Mouse (Mus musculus) layer of hippocampus, postnatal 25 days (tissue): ENCODE measurements around the gene Nav1. TPM values are rescaled to one million over a fixed set of nuclear protein-coding genes. Genes with fewer than 3 reads are reported as not detected.

Experiments used
- DNase-seq, 2 experiments: peaks; one replicate each; pipeline ENCODE4 v3.0.0; 2022; ENCODE audit warnings: mixed read lengths in 2 of 2, low spot score in 1 of 2; ENCODE audit errors: extremely low spot score in 1 of 2
- total RNA-seq, 2 experiments: library from RNA; stranded (reverse); gene quantifications; 2 replicates each; pipeline ENCODE4 v1.2.3; 2021

Nav1 gene
- total RNA-seq: 10 to 100 TPM; 64.2 to 96.4 TPM

DNA sequence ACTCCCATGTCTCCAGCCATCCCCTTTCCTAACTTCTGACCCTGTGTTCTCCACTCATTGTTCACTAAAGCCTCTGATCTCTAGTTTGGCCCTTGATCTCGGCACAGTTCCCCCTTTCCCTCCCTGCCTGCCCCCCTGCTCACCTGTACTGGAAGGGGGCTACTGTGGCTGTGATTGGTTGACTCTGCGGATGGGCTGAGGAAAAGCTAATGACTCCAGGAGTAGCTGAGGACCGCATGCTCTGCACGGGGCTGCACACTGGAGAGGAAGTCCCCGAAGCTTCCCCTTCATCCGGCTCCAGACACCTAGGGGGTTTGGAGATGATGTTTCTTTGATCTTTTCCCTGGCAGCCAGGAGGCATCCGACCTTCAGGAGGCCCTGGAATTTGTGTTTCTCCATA, at the start of gene Nav1:
Gene Nav1 (minus strand): TSS at position 277 of the 400 bp plus-strand sequence.
- DNase-seq: no peak

DNA sequence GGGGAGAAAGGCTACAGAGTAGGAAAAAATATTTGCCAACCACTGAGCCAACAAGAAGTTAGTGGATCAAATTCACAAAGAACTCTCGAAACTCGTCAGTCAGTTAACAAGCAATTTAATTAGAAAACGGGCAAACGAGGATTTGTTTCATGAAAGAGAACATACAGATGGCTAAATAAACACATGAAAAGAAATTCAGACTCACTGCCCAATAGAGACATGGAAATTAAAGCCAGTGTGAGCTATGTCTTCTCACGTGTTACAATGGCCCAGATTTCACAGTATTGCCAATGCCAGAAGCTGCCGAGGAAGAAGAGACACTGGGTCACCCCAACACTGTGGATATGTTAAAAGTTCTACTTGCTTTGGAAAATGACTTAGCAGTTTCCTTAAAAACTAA, 46.8 kb upstream of the Nav1 start:
- no peak for DNase-seq

DNA sequence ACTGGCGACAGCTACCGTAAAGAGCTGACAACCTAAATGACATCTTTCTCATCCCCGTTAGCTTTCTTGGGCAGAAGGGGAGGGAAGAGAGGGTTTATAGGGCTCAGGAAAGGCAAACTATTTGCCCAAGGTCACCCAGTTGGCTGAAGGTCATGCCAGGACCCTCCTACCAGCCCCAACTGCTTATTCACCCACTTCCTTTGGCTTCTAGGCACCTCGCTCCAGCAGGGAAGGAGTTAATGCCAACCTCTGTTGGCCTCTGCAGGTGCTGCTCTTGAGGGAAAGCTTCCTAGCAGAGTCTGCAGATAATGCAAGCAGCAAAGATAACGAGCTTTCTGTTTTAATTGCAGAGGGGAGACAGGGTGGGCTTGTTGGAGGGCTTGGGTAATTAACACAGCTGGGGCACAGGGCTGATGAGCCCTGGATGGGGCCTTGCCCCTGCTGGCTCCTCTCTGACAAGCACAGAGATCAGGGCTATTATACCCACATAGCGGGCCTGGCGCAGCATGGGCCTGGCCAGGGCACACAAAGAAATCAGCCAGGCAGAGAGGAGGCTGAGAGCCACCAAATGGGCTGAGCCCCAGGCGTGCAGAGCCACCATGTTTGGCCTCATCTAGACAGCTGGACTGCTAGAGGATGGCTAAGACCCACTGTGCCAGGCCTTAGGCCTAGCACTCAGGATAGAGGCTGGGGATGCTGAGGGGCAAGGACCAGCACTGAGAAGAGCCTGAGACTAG, 38.5 kb upstream of the Nav1 start:
- DNase-seq: no peak

GRCm38 (mm10) chr1:135644110-135644509, 37.0 kb upstream of the Nav1 start:
- no peak for DNase-seq

DNA sequence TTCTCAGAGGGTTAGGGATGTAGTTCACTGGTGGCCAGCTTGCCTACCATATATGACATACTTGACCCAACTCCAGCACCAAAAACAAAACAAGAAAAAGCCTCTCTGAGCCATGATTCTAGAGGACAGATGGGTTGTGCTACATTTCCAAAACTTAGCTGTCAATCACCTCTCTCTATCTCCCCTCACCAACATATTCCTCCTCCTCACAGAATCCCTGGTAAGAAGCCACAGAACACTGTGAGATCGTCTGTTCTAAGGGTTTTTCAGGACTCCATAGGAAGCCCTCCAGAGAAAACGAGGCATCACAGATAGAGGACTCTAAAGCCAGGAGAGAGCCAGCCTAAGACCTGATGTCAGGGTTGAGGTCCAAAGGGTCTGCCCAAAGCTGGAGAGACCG, 36.6 kb upstream of the Nav1 start:
- no peak for DNase-seq

DNA sequence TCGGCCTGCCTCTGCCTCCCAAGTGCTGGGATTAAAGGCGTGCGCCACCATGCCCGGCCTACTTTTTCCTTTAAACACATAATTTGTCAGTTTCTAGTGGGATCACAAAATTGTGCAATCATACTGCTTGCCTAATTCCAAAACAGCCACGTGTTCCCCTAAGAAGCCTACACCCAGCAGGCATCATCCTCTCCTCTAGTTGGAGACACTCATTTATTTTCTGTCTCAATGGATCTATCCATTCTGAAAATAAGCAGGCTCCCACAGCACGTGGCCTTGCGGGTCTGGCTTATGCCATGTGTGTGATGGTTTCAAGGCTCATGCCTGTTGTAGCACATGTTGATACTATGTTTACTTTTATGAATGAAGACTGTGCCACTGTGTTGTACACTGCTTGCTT, 32.8 kb upstream of the Nav1 start:
- no peak for DNase-seq

- no peak for DNase-seq
Observed at GRCm38 (mm10) chr1:135639093-135639492, 32.0 kb upstream of the Nav1 start.

- DNase-seq: no peak
Observed at GRCm38 (mm10) chr1:135637574-135638008, 30.5 kb upstream of the Nav1 start.

DNA sequence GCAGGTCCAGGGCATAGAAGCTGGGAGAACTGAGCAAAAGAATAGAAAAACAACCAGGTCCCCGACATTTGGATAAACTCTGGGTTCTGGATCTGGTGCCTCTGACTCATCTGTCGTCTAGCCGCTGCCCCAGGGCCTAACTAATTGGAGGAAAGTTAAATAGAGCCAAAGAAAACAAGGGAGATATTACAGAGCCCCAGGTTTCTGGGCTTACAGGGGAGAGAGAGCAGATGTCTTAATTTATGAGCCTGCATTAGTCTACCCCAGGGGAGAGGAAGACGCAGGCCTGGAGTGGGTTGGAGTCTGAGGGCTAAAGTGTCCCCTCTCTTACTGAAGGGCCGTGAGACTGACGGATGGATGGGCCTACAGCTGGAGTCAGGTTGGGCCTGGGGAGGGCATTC, 29.0 kb upstream of the Nav1 start:
- no peak for DNase-seq

DNA sequence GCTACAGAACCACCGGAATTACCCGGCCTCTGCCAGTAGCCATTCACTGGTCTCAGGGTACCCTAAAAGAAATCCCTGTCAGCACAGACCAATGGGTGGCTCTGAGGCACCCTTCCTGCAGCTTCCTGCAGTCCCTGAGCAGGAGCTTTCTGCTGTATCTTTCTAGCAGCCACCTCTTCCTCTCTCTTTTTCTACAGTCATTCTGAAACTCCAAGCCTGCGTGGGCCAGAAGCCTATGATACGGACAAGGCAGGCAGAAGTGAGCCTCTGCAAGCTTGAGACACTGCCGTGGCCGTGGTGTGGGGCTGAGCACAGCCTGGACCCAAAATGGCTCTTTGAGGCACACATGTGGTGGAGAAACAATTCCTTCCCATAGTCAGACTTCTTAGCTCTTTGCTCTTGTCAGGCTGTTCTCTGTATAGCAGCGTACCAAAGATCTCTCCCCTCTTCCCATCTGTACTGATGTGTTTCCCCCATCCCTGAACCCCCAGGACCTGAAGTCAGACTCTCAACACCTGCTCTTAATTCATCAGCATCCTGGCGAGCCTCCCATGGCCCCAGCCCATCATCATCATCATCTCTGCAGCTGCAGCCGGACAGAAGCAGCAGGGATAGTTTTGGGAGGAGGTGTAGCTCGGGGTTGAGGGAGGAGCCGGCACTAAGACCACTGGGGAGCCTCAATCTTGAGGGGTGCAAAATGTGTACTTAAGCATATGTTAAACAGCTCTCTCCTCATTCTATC, 28.4 kb upstream of the Nav1 start:
- no peak for DNase-seq

DNA sequence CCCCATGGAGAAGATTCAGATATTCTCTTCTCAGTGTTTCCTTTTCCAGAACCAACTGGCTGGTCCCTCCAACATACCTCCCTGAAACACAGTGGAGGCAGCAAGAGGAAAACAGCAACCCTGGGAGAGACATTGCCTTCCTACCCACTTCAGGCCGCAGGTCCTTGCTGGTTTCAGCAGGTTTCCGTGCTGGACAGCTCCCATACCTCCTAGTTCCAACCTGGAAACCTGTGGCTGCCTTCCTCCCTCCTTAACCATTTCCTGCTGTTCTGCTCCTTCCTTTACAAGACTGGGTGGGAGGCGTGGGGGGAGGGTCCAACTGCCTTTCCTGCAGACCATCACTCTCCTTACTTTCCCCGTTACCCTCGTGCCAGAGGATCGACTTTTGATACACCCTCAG, 27.7 kb upstream of the Nav1 start:
- DNase-seq: no peak

DNA sequence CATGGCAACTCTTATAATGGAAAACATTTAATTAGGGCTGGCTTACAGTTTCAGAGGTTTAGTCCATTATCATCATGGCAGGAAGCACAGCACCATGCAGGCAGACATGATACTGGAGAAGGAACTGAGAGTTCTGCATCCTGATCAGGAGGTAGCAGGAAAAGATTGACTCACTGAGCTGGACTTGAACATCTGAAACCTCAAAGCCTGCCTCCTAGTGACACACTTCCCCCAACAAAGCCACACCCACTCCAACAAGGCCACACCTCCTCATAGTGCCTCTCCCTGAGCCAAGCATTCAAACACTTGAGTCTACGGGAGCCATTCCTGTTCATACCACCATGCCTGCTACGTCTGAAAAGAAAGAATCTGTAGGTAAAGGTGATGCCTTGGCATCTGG, 26.8 kb upstream of the Nav1 start:
- no peak for DNase-seq

DNA sequence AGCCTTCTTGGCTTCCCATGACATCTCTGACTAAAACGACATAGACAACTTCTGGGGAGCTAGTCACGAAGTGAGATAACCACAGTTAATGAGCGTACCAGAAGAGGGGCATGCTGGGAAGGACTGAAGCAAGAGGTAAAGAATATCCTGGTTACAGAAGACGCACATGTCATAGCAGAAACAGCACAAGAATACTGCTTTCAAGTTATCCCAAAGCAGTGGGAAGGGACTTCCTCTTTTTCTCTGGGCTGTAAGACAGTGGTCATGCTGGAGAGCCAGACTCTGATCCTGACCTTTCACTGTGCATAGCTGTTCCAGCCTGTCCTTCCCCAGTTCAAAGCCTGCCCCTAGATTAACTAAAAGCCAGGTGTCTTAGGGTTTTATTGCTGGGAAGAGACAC, 26.4 kb upstream of the Nav1 start:
- no peak for DNase-seq

DNA sequence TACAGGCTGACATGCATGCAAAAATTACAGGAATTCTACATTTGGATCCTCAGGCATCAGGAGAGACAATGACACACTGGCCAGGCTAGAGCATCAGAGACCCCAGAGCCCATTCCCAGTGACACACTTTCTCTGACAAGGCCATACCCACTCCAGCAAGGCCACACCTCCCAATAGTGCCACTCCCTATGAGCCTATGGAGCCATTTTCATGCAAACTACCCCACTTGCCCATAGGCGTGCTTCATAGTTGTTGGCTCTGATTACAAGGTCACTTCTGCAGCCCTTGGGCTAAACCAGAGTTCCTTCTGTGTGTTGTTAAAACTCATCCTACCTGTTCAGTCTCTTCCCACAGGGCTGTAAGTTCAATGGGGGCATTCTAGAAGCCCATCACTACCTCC, 25.1 kb upstream of the Nav1 start:
- no peak for DNase-seq

DNA sequence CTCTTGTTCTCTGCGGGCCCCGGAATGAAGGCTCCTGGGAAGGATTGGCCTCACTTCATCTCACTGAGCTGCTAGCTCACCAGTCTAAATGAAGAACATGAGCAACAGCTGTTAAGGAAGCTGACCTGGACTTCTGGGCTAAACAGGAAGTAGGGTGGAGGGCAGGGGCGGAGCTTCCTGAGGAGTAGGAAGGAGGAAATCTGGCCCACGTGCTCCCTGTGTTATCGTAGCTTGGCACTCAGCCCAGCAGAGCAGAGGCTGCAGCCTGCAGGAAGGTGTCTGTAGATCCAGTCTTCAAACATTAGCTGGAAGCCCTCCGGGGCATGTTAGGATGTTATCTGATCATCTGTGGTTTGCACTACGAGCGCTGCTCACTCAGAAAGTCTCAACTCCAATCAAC, 24.4 kb upstream of the Nav1 start:
- DNase-seq: no peak

GRCm38 (mm10) chr1:135629846-135630245, 22.8 kb upstream of the Nav1 start:
- DNase-seq: no peak

GRCm38 (mm10) chr1:135626218-135626617, 19.1 kb upstream of the Nav1 start:
- no peak for DNase-seq

DNA sequence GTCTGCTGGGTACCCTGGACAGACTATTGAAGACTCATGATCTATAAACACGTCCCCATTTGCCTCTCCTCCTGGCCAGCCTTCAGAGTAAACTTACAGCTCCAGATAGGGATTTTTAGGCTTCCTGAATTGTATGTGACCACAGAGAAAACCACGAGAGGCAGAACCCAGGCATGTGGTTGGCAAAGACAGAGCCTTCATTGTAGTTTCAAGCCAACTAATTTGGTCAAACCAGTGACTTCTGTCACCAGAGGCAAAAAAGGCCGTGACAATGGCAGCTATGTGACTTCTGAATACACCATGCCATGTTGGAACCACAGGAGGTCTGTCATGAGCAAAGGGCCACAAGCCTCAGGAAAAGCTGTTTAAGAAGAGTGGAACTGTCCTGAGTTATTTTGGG, 18.6 kb upstream of the Nav1 start:
- DNase-seq: no peak

GRCm38 (mm10) chr1:135624646-135625045, 17.6 kb upstream of the Nav1 start:
- DNase-seq: no peak

DNA sequence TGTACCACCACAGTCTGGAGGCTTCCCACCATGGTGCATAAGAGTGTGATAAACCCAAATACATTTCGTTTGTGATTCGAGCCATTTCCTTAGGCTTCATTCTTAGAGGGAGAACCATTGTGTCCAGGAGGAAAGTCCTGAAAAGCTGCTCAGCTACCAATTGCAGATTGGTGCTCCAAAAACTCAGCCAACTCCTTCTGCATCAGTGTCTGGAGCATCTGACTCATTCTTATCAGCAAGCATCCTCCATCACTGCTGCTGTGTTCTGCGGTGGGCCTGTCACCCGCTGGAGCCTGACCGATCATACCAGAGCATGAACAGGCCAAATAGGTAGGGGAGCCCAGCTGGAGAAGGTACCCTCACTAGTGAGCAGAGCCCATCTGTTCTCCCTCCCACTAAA, 16.0 kb upstream of the Nav1 start:
- DNase-seq: no peak

- DNase-seq: no peak
Observed at GRCm38 (mm10) chr1:135621307-135621706, 14.2 kb upstream of the Nav1 start.

DNA sequence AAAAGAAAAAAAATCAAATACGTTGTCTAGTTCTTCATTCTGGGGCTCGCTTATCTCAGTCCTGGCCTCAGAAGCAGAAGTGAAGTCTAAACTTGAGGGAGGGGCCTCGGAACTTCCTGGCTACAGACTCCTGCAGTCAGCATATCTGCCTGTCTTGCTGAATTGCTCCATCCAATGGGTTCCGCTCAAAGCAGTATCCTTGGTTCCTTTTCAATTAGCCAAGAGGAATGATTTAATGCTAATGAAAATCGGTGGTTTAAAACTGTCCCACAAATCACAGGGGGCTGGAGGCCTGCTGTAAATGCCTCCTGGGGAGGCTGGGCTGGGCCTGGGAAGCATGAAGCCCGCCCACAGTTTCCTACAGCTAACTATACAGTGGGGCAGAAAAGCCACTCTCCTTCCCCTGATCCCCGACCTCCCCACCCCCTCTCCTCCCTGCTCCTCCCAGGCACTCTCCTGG, 12.9 kb upstream of the Nav1 start:
- no peak for DNase-seq
